Mouse (Mus musculus): ENCODE results near the gene Neurl4. TPM values are rescaled to one million over a fixed set of nuclear protein-coding genes. Genes with fewer than 3 reads are reported as not detected.
A peak's percentile ranks its signal among the peaks of the same experiment; 100 is the strongest.

The Neurl4 gene
- polyA plus RNA-seq, 1 experiment = 5.1 TPM

DNA sequence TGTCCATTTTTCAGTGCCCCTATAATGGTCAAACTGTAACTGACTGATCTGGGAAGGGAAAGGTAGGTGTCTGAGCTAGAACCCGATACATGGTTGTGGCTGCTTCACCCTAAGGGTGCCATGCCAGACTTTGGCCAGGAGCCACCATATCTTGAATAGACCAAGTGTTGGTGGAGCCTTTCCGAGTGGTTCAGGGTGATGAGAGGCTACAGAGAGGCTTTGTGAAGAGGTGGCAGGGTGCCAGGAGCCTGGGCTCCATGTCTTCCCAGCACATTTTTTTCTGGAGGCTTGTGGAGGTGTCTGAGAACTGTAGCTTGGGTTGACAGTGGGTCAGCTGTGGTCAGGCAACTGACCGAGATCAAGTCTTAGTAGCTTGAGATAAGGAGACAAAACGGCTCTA lies 9.4 kb upstream of the Neurl4 start:
- Histone ChIP-seq H3K36me3 (ENCODE audit: control insufficient read depth) (no peaks in the 10 kb centered on the region), H3K4me3 (replicated peaks) (no peak overlapping the region), H3K4me1 (ENCODE audit: control insufficient read depth) (peaks cover 52% of the 10 kb centered on the region), H3K27me3 (ENCODE audit: control insufficient read depth) (no peaks in the 10 kb centered on the region), H3K9me3 (ENCODE audit: control insufficient read depth, low read length) (no peaks in the 10 kb centered on the region)
- TF ChIP-seq GATA1 (IDR thresholded peaks at IDR 0.05; ENCODE audit: low read length) (no peak), TAL1 (IDR thresholded peaks at IDR 0.05; ENCODE audit: low read length) (no peak)

DNA sequence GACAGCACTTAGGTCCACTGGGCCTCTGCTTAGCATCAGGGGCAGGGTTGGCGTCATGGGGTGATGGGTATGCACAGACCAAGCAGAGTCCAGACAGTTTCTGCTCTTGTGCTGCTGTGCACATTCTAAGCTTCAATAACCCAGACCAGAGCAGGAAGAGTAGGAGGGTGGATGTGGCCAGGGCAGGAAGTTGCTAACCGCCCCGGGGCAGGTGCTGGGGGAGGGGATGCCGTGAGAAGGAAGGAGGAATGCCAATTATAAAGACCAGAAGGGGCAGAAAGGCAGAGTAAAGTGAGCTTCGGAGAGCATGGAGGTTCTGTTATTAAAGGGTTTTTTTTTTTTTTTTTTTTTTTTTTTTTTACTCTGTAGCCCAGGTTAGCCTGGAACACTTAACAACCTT lies 6.2 kb upstream of the Neurl4 start:
- no peak overlapping the region for H3K4me3 ChIP-seq (replicated peaks)
- peaks cover 42% of the 10 kb centered on the region for H3K4me1 ChIP-seq (ENCODE audit: control insufficient read depth)
- peaks cover 7% of the 10 kb centered on the region for H3K27me3 ChIP-seq (ENCODE audit: control insufficient read depth)
- TF ChIP-seq GATA1 (IDR thresholded peaks at IDR 0.05; ENCODE audit: low read length) = no peak
- TF ChIP-seq TAL1 (IDR thresholded peaks at IDR 0.05; ENCODE audit: low read length) = no peak
- no peaks in the 10 kb centered on the region for H3K9me3 ChIP-seq (ENCODE audit: control insufficient read depth, low read length)
- H3K36me3 ChIP-seq (ENCODE audit: control insufficient read depth) = no peaks in the 10 kb centered on the region

DNA sequence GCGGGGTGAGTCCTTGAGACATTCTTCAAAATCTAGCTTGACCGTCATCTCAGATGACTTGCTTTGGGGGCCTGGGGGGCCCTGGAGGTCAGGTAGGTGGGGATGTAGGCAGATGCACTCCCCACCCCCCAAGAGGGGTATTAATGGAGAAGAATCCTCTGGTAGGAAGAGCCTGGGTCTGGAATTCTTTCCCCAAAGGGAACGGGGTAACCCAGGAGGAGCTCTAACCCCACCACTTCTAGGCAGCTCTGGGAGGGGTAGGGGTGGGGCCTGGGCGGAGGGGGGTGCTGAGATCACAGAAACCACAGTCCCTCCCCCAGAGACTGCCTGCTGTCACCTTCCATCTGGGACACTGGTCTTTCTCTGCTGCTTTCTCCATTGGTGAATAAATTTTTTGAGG lies 5.6 kb upstream of the Neurl4 start, which contains the start of gene Acap1:
TSS of gene Acap1 (minus strand) at position 249 of the 400 bp plus-strand sequence.
- peaks cover 48% of the 10 kb centered on the region for H3K4me1 ChIP-seq (ENCODE audit: control insufficient read depth)
- no peaks in the 10 kb centered on the region for H3K36me3 ChIP-seq (ENCODE audit: control insufficient read depth)
- no peak for TF ChIP-seq TAL1 (IDR thresholded peaks at IDR 0.05; ENCODE audit: low read length)
- H3K4me3 ChIP-seq (replicated peaks) = no peak within 1 kb of the TSS
- H3K27me3 ChIP-seq (ENCODE audit: control insufficient read depth) = peaks cover 11% of the 10 kb centered on the region
- H3K9me3 ChIP-seq (ENCODE audit: control insufficient read depth, low read length) = no peaks in the 10 kb centered on the region

DNA sequence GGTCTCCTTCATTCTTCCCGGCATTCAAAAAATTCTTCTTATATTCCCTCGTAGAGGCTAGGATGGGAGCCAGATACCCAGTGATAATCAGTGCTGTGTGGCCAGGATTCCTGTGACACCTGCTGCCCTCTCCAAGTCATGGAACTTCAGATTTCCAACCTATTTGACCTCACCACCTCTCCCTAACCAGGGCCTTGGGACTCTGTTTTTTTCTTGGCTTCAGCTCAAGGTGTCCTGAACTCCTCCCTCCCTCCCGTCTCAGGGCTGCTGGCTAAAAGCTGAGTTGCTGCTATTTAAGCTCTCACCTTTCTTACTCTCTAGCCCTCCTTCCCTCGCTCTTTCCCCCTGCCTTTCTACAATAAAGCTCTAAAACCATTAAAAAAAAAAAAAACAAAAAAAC lies 1.0 kb upstream of the Neurl4 start:
- no peaks in the 10 kb centered on the region for H3K9me3 ChIP-seq (ENCODE audit: control insufficient read depth, low read length)
- H3K27me3 ChIP-seq (ENCODE audit: control insufficient read depth) = peaks cover 13% of the 10 kb centered on the region
- peak overlapping the region; percentile 13 for H3K4me3 ChIP-seq (replicated peaks)
- peaks cover 63% of the 10 kb centered on the region for H3K4me1 ChIP-seq (ENCODE audit: control insufficient read depth)
- peaks cover 21% of the 10 kb centered on the region for H3K36me3 ChIP-seq (ENCODE audit: control insufficient read depth)
- no peak for TF ChIP-seq GATA1 (IDR thresholded peaks at IDR 0.05; ENCODE audit: low read length)
- TF ChIP-seq TAL1 (IDR thresholded peaks at IDR 0.05; ENCODE audit: low read length) = no peak

DNA sequence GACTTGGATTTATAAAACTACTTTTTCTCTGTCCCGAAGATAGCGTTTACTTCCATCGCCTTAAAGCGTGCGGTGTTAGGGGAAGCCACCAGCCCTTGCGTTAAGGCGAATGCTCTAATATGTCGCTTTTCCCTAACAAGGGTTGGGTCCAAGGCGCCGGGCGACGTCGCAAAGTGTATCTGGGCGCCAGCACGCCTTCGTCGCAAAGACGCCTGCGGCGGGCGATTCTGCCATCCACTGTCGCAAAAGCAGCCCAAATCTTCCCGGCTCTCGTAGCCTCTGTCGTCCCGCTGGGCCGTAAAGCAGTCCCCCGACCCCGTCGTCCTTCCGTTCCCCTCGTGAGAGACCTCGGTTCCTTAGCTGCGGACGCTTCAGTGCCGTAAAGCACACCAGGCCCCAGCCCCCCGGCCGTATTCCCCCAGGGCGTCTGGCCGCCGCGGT lies 554 bp downstream of the Neurl4 start:
- TF ChIP-seq GATA1 (IDR thresholded peaks at IDR 0.05; ENCODE audit: low read length) = no peak
- TF ChIP-seq TAL1 (IDR thresholded peaks at IDR 0.05; ENCODE audit: low read length) = no peak
- peak overlapping the region; percentile 88 for H3K4me3 ChIP-seq (replicated peaks)
- peaks cover 36% of the 10 kb centered on the region for H3K36me3 ChIP-seq (ENCODE audit: control insufficient read depth)
- H3K27me3 ChIP-seq (ENCODE audit: control insufficient read depth) = peaks cover 13% of the 10 kb centered on the region
- peaks cover 49% of the 10 kb centered on the region for H3K4me1 ChIP-seq (ENCODE audit: control insufficient read depth)
- H3K9me3 ChIP-seq (ENCODE audit: control insufficient read depth, low read length) = no peaks in the 10 kb centered on the region

DNA sequence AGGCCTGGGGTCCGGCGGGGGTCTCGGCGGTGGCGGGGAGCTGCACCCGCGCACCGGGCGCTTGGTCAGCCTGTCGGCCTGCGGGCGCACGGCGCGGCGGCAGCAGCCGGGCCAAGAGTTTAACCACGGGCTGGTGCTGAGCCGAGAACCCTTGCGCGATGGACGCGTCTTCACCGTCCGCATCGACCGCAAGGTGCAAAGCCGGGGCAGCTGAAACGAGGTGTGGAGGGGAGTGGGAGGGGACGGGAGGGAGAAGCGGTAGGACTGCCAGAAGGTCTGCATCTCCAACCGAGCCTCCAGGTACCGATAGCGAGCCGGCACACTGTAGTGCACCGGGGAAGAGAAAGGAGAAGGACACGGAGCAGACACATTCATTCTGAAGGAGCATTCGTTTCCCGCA lies 1.1 kb downstream of the Neurl4 start:
- TF ChIP-seq GATA1 (IDR thresholded peaks at IDR 0.05; ENCODE audit: low read length) = no peak
- TF ChIP-seq TAL1 (IDR thresholded peaks at IDR 0.05; ENCODE audit: low read length) = no peak
- Histone ChIP-seq H3K9me3 (ENCODE audit: control insufficient read depth, low read length) (no peaks in the 10 kb centered on the region), H3K4me3 (replicated peaks) (peak overlapping the region; percentile 88), H3K27me3 (ENCODE audit: control insufficient read depth) (peaks cover 13% of the 10 kb centered on the region), H3K36me3 (ENCODE audit: control insufficient read depth) (peaks cover 42% of the 10 kb centered on the region), H3K4me1 (ENCODE audit: control insufficient read depth) (peaks cover 49% of the 10 kb centered on the region)

DNA sequence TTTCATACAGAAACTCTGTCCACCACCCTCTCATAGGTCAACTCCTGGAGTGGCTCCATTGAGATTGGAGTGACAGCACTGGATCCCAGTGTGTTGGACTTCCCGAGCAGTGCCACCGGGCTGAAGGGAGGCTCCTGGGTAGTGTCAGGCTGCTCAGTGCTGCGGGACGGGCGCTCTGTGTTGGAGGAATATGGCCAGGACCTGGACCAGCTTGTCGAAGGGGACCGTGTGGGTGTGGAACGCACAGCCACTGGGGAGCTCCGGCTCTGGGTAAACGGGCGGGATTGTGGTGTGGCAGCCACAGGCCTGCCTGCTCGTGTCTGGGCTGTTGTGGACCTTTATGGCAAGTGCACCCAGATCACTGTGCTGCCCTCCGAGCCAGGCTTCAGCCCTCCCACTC lies 2.1 kb downstream of the Neurl4 start:
- Histone ChIP-seq H3K4me1 (ENCODE audit: control insufficient read depth) (peaks cover 49% of the 10 kb centered on the region), H3K4me3 (replicated peaks) (peak overlapping the region; percentile 88), H3K27me3 (ENCODE audit: control insufficient read depth) (peaks cover 13% of the 10 kb centered on the region), H3K9me3 (ENCODE audit: control insufficient read depth, low read length) (no peaks in the 10 kb centered on the region), H3K36me3 (ENCODE audit: control insufficient read depth) (peaks cover 52% of the 10 kb centered on the region)
- no peak for TF ChIP-seq GATA1 (IDR thresholded peaks at IDR 0.05; ENCODE audit: low read length)
- no peak for TF ChIP-seq TAL1 (IDR thresholded peaks at IDR 0.05; ENCODE audit: low read length)

DNA sequence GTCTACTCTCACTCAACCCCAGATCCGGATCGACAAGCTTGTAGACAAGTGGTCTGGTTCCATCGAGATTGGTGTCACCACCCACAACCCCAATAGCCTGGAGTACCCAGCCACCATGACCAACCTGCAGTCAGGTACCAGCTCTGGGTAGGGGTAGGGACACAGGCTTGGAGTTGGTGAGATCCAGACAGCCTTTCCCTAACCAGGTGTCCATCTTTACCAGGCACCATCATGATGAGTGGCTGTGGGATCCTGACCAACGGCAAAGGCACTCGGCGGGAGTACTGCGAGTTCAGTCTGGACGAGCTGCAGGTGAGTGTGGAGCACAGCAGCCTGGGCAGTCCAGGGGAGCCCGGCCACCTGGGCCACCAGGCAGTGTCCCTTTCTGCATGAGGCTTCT lies 3.4 kb downstream of the Neurl4 start:
- Histone ChIP-seq H3K4me1 (ENCODE audit: control insufficient read depth) (peaks cover 41% of the 10 kb centered on the region), H3K9me3 (ENCODE audit: control insufficient read depth, low read length) (no peaks in the 10 kb centered on the region), H3K27me3 (ENCODE audit: control insufficient read depth) (peaks cover 10% of the 10 kb centered on the region), H3K36me3 (ENCODE audit: control insufficient read depth) (peaks cover 65% of the 10 kb centered on the region), H3K4me3 (replicated peaks) (no peak overlapping the region)
- TF ChIP-seq TAL1 (IDR thresholded peaks at IDR 0.05; ENCODE audit: low read length) (no peak), GATA1 (IDR thresholded peaks at IDR 0.05; ENCODE audit: low read length) (no peak)

DNA sequence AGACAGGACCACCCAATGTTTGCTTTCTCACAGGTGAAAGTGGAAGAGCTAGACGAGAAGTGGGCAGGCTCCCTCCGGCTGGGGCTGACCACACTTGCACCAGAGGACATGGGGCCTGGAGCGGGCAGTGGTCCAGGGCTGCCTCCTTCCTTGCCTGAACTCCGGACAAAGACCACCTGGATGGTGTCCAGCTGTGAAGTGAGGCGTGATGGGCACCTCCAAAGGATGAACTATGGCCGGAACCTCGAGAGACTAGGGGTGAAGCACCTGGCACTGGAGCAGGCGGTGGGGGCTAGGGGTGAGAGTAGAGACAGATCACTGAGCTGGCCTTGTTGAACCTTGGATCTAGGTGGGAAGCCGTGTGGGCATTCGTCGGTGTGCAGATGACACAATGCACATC lies 7.8 kb downstream of the Neurl4 start:
- H3K4me3 ChIP-seq (replicated peaks) = no peak overlapping the region
- peaks cover 16% of the 10 kb centered on the region for H3K4me1 ChIP-seq (ENCODE audit: control insufficient read depth)
- no peaks in the 10 kb centered on the region for H3K27me3 ChIP-seq (ENCODE audit: control insufficient read depth)
- TF ChIP-seq TAL1 (IDR thresholded peaks at IDR 0.05; ENCODE audit: low read length) (no peak), GATA1 (IDR thresholded peaks at IDR 0.05; ENCODE audit: low read length) (no peak)
- H3K9me3 ChIP-seq (ENCODE audit: control insufficient read depth, low read length) = no peaks in the 10 kb centered on the region
- peaks cover 100% of the 10 kb centered on the region for H3K36me3 ChIP-seq (ENCODE audit: control insufficient read depth)

DNA sequence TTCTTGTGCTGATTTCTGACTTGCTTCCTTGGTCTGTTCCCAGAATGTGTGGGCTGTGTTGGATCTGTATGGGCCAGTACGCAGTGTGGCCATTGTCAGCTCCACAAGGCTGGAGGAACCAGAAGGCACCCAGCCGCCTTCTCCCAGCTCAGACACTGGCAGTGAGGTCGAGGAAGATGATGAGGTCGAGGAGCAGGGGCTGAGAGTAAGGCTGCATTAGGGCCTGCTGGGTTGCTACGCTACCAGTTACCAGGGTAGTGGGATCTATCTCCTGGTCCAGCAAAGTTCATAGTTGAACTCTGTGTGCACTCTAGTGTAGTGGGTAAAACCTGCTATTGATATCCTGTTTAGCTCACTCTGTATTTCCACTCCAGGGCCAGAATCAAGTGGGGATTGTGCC lies 8.3 kb downstream of the Neurl4 start:
- H3K9me3 ChIP-seq (ENCODE audit: control insufficient read depth, low read length) = no peaks in the 10 kb centered on the region
- peaks cover 96% of the 10 kb centered on the region for H3K36me3 ChIP-seq (ENCODE audit: control insufficient read depth)
- no peak overlapping the region for H3K4me3 ChIP-seq (replicated peaks)
- peaks cover 14% of the 10 kb centered on the region for H3K4me1 ChIP-seq (ENCODE audit: control insufficient read depth)
- TF ChIP-seq GATA1 (IDR thresholded peaks at IDR 0.05; ENCODE audit: low read length) (no peak), TAL1 (IDR thresholded peaks at IDR 0.05; ENCODE audit: low read length) (no peak)
- no peaks in the 10 kb centered on the region for H3K27me3 ChIP-seq (ENCODE audit: control insufficient read depth)
